Mouse (Mus musculus): ENCODE data around the gene Nod2.

- TF ChIP-seq GATA1 (IDR thresholded peaks at IDR 0.05; ENCODE audit: low read length) (no peak), TAL1 (IDR thresholded peaks at IDR 0.05; ENCODE audit: low read length) (no peak)
These were observed 42.8 kb upstream of the Nod2 start for GRCm38 (mm10) chr8:88604065-88605038.
